Mouse (Mus musculus) embryonic facial prominence, embryonic 14.5 days (tissue): ENCODE measurements around the gene Nhej1. TPM values are rescaled to one million over a fixed set of nuclear protein-coding genes. Genes with fewer than 3 reads are reported as not detected.
A peak's percentile ranks its signal among the peaks of the same experiment; 100 is the strongest.

Source experiments
- ATAC-seq: fragments of 200-750 bp; cut with Nextera tagmentation; 2 replicates; pipeline ENCODE4 v1.8.0; 2017; ENCODE audit warnings: low read depth, moderate number of reproducible peaks, moderate TSS enrichment
- DNase-seq: peaks from one replicate; pipeline ENCODE4 v3.0.0-alpha.2; 2015; ENCODE audit warnings: low spot score
- H3K27ac ChIP-seq: fragments of 300-500 bp; sonication (generic); replicated peaks from 2 replicates; pipeline ENCODE4 v1.5.1; 2014; ENCODE audit warnings: low read depth, mild to moderate bottlenecking, low read length, moderate library complexity
- H3K27me3 ChIP-seq: fragments of 300-500 bp; sonication (generic); replicated peaks from 2 replicates; pipeline ENCODE4 v1.6.1; 2014; ENCODE audit warnings: low read length; ENCODE audit not compliant: control insufficient read depth, insufficient read depth
- H3K36me3 ChIP-seq: fragments of 300-500 bp; sonication (generic); 2 replicates; pipeline ENCODE4 v1.6.1; 2014; ENCODE audit warnings: low read length, mixed read lengths; ENCODE audit not compliant: control insufficient read depth, insufficient read depth
- H3K4me1 ChIP-seq: fragments of 300-500 bp; sonication (generic); 2 replicates; pipeline ENCODE4 v1.6.1; 2014; ENCODE audit warnings: antibody characterized with exemption, low read length; ENCODE audit not compliant: control insufficient read depth, insufficient read depth
- H3K4me2 ChIP-seq: fragments of 300-500 bp; sonication (generic); 2 replicates; pipeline ENCODE4 v1.6.1; 2014; ENCODE audit warnings: low read depth, mild to moderate bottlenecking, low read length, moderate library complexity, mixed read lengths
- H3K4me3 ChIP-seq: fragments of 300-500 bp; sonication (generic); 2 replicates; pipeline ENCODE4 v1.5.1; 2014; ENCODE audit warnings: low read depth, mild to moderate bottlenecking, low read length
- H3K9ac ChIP-seq: fragments of 300-500 bp; sonication (generic); 2 replicates; pipeline ENCODE4 v1.6.1; 2014; ENCODE audit warnings: low read depth, mild to moderate bottlenecking, low read length, moderate library complexity, mixed read lengths
- H3K9me3 ChIP-seq: fragments of 300-500 bp; sonication (generic); 2 replicates; pipeline ENCODE4 v1.6.1; 2016; ENCODE audit warnings: low read length; ENCODE audit not compliant: control insufficient read depth
- WGBS: fragments of 180-500 bp; shearing (Covaris S2); extraction: QIAGEN DNeasy Blood & Tissue Kit; methylation state at CpG from one replicate; pipeline ENCODE4 v1.1.7; 2014; 5-methylcytosine and 5-hydroxymethylcytosine counted together
- polyA plus RNA-seq: library from polyadenylated mRNA; unstranded; fragments of >200 nt; fragmentation: Nextera tagmentation; extraction: Ambion mirVana; gene quantifications from 2 replicates; pipeline ENCODE4 v1.2.1, GENCODE M21; 2014

The Nhej1 gene
- polyA plus RNA-seq, 1 experiment from 2014 or later, result 10.3 TPM

DNA sequence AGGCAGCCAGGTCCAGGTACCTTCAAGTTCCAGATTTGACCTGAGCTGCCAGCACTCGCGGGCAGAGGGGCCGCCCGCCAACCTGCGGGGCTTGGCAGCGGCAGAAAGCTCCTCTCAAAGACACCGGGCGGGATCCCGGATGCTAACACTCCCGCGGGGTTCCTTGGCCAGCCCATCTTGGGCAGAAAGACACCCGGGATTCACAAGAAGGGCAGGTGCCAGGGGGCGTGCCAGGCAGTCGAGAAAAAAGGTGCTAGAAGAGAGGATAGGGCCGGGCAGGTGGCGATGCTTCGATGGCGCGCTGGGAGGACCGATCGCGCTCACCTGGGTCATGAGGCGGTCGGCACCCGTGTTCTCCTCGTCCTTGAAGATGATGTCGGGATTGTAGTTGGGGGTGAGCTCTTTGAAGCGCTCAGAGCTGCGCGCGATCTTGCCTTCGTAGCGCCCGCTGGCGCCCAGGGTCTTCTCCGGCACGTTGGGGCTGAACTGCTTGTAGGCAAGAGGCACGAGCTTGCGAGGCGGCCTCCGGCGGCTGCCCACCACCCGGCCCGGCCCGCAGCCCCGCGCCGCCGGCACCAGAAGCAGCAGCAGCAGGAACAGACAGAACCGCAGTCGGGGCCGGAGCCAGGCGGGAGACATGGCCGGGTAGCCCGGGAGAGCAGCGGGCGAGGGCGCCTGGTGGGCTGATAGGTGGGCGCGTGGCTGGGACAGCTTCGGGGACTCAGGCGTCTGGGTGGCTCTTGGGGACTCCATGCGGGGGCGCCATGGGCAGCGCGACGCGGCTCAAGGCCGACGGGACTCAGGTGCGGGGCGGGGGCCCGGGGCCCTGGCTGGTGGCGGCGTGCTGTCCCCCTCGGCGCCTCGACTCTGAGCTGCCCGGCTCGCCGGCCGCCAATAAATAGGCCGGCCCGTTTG is 174.2 kb downstream of the Nhej1 start:
- peak overlapping the region; percentile 42 for H3K9ac ChIP-seq

GRCm38 (mm10) chr1:74950066-74950465 is 174.9 kb downstream of the Nhej1 start:
- DNase-seq, result no peak
- H3K4me3 ChIP-seq, result peak overlapping the region; percentile 43
- H3K36me3 ChIP-seq, result no peaks in the 10 kb centered on the region
- H3K4me1 ChIP-seq, result peaks cover 4% of the 10 kb centered on the region; the same call in 1 of the 2 replicates
- H3K4me2 ChIP-seq, result peak overlapping the region; percentile 71; the same call in 1 of the 2 replicates
- WGBS, result 2% methylated on average over 16 of the region's 16 CpGs
- H3K27ac ChIP-seq, result no peak overlapping the region
- H3K27me3 ChIP-seq, result peaks cover 99% of the 10 kb centered on the region
- no peak overlapping the region for H3K9ac ChIP-seq
- H3K9me3 ChIP-seq, result no peaks in the 10 kb centered on the region
- ATAC-seq, result no peak

More for the DNA sequence above, 174.2 kb downstream of the Nhej1 start:
- no peaks in the 10 kb centered on the region for H3K36me3 ChIP-seq
- DNase-seq (no peak), ATAC-seq (no peak)
- peaks cover 4% of the 10 kb centered on the region; the same call in 1 of the 2 replicates for H3K4me1 ChIP-seq
- peaks cover 99% of the 10 kb centered on the region for H3K27me3 ChIP-seq
- peak overlapping the region; percentile 71 for H3K4me2 ChIP-seq
- no peaks in the 10 kb centered on the region for H3K9me3 ChIP-seq
- no peak overlapping the region for H3K27ac ChIP-seq
- WGBS, result under 1% methylated on average over 32 of the region's 84 CpGs
- peak overlapping the region; percentile 43 for H3K4me3 ChIP-seq

DNA sequence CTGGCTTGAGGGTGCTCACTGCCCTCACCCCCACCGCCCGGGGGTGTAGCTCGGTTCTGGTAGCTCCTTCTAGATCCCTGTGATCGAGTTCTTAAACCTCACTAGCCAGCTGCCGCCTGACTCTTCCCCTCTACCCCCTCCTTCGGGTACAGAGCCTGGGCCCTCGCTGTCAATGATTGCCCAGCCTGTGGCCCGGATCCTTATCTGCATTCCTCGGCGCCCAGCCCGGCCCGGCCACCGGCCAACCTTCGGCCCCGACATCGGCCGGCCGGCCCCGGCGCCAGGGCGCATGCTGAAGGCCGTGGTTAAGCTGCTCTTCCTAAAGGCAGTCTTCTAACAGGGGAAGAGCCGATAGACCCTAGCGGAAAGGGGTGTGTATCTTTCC is 175.3 kb downstream of the Nhej1 start:
- WGBS, result 3% methylated on average over 24 of the region's 24 CpGs
- H3K4me2 ChIP-seq, result peak overlapping the region; percentile 71; the same call in 1 of the 2 replicates
- H3K4me1 ChIP-seq, result peaks cover 4% of the 10 kb centered on the region; the same call in 1 of the 2 replicates
- no peak overlapping the region for H3K27ac ChIP-seq
- H3K4me3 ChIP-seq, result peak overlapping the region; percentile 43; the same call in 1 of the 2 replicates
- ATAC-seq (no peak), DNase-seq (no peak)
- no peak overlapping the region for H3K9ac ChIP-seq
- H3K27me3 ChIP-seq, result peaks cover 98% of the 10 kb centered on the region
- H3K9me3 ChIP-seq, result no peaks in the 10 kb centered on the region
- H3K36me3 ChIP-seq, result no peaks in the 10 kb centered on the region

DNA sequence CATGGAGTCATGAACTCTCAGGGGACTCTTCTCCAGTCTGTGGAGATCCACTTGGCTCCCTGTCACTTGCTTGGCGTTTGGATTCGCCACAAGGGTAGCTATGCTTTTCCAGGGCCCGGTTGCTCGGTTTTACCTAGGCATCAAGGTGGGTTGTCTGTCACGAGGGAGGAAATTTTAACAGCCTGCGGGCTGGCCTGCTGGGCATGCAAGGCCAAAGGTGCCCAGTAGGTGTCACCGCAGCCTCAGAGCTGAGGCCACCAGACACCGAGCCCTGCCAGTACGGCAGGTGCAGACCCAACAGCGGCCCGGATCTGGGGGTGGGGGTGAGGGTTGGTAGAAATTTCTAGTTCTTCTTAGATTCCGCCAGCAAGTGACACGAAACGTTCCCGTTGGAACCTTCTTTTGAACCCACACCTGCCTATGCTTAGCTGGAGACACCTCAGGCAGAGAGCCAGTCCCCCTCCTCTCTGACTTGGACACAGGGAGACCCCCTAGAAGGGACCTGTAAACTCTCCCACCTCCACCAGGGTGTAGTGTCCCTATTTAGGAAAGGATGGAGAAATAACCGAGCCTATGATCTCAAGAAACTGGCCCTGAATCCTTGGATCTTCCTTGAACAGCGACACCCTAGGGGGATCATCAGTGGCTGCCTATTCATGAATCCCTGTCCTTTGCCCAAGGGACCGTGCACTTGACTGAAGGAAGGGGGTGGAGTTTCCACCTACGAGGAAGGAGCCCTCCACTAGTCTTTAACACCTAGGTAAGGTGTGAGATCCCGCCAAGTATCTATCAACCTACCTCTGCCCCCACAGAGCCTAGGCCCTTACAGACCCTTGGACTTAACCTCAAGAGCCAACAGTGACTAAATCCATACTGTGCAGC is 176.0 kb downstream of the Nhej1 start:
- no peak; the same call in 1 of the 2 replicates for ATAC-seq
- H3K36me3 ChIP-seq, result no peaks in the 10 kb centered on the region
- H3K9ac ChIP-seq, result no peak overlapping the region
- WGBS, result 7% methylated on average over 20 of the region's 20 CpGs
- no peak overlapping the region for H3K27ac ChIP-seq
- peaks cover 4% of the 10 kb centered on the region; the same call in 1 of the 2 replicates for H3K4me1 ChIP-seq
- no peak for DNase-seq
- no peaks in the 10 kb centered on the region for H3K9me3 ChIP-seq
- peak overlapping the region; percentile 43; the same call in 1 of the 2 replicates for H3K4me3 ChIP-seq
- H3K4me2 ChIP-seq, result peak overlapping the region; percentile 71; the same call in 1 of the 2 replicates
- peaks cover 96% of the 10 kb centered on the region for H3K27me3 ChIP-seq

- Histone ChIP-seq H3K4me3 (peak overlapping the region; percentile 22), H3K4me2 (peak overlapping the region; percentile 47), H3K9ac (0 out of 2 replicates have a peak overlapping the region, but pooled peaks have one; percentile 1), H3K27me3 (peaks cover 88% of the 10 kb centered on the region), H3K27ac (no peak overlapping the region), H3K4me1 (peaks cover 4% of the 10 kb centered on the region; the same call in 1 of the 2 replicates), H3K9me3 (no peaks in the 10 kb centered on the region), H3K36me3 (no peaks in the 10 kb centered on the region)
- WGBS, result 2% methylated on average over 35 of the region's 41 CpGs
- no peak for DNase-seq
- ATAC-seq, result no peak; the same call in 1 of the 2 replicates
These were observed 176.9 kb downstream of the Nhej1 start for GRCm38 (mm10) chr1:74947986-74948670.

DNA sequence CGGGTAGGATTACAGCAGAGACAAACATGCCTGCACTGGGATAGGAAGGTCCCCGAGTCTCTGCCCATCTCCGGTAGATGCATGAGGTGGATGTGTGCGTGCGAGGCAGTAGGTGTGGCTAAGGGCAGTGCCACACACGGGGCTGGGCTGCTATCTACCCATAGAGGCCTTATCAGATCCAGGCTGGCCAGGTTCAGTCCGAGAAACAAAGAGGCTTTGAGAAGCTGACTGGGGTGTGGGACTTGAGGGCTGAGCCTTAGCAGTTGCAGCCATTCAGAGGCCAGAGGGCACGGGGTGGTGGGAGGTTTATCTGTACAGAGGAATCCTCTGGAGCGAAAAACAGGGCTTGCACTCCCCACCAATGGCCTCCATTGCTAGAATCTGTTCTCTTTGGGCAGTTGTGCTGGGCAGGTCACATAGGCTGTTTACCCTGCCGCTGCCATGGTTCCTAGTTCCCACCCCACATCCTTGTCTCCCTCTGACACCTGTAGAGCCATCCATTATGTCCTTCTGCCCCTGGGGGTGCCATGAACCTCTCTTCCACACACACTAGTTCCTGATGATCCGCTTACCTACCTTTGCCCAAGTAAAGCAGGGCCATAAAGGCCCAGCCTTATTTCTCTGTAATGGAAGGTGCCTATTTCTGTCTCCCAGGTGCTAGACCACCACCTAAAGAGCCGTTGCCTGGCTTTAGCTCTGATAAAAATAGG is 183.2 kb downstream of the Nhej1 start:
- H3K9ac ChIP-seq, result no peak overlapping the region
- H3K27ac ChIP-seq, result no peak overlapping the region
- H3K36me3 ChIP-seq, result no peaks in the 10 kb centered on the region
- no peak overlapping the region for H3K4me2 ChIP-seq
- 43% methylated on average over 12 of the region's 12 CpGs for WGBS
- H3K9me3 ChIP-seq, result no peaks in the 10 kb centered on the region
- ATAC-seq (no peak), DNase-seq (no peak)
- peaks cover 40% of the 10 kb centered on the region for H3K27me3 ChIP-seq
- no peak overlapping the region for H3K4me3 ChIP-seq
- no peaks in the 10 kb centered on the region for H3K4me1 ChIP-seq

DNA sequence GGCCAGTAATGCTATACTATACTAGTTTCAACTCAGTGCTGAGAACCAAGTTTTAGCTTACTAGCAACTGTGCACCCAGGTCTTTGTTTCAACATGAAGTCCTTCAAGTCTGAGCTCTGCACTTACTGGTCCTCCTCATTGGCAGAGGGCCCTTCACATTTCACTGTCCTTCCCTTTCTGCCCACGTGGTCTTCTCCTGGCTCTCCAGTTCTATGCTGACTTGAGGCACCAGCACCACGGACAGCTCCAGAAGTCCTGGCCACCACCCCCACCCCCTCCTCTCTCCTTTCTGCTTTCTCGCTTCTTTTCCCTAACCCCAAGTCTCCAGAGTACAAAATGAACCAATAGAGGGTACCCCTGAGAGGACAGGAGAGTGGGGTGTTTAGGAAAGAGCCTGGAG is 185.2 kb downstream of the Nhej1 start:
- ATAC-seq (no peak), DNase-seq (no peak)
- Histone ChIP-seq H3K36me3 (no peaks in the 10 kb centered on the region), H3K27me3 (peaks cover 36% of the 10 kb centered on the region), H3K9ac (no peak overlapping the region), H3K4me2 (no peak overlapping the region), H3K9me3 (no peaks in the 10 kb centered on the region), H3K27ac (no peak overlapping the region), H3K4me3 (no peak overlapping the region), H3K4me1 (no peaks in the 10 kb centered on the region)
- 8% methylated on average over 3 of the region's 3 CpGs for WGBS
